Mouse (Mus musculus): Measurements from ENCODE around the gene Cabin1. TPM values are rescaled to one million over a fixed set of nuclear protein-coding genes. Genes with fewer than 3 reads are reported as not detected.
A peak's percentile ranks its signal among the peaks of the same experiment; 100 is the strongest.

Cabin1 gene
- polyA plus RNA-seq, 1 experiment = 39.0 TPM

DNA sequence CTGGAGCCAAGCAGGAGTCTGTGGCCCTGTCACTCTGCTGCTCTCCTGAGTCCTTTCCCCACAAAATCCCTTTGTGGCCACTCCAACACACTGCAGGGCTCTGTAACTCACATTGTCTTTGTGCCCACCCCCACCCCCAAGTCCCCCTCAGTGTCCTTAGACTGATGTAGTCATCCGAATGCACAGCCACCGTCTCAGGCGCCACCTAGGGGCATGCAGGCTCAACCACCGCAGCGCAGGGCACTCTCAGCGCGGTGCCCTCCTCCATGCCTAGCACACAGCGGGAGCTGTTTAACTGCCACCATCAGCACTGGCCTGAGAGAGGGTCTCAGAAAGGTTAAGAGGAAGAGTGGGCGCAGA is 55.5 kb downstream of the Cabin1 start:
- Histone ChIP-seq H3K4me3 (ENCODE audit: low read depth, low read length) (no peak overlapping the region), H3K4me1 (ENCODE audit: control insufficient read depth, insufficient read depth, insufficient read length, low read length) (no peaks in the 10 kb centered on the region; the same call in 1 of the 2 replicates), H3K27me3 (ENCODE audit: control insufficient read depth, insufficient read depth, low read length) (no peaks in the 10 kb centered on the region), H3K36me3 (ENCODE audit: control insufficient read depth, insufficient read depth, low read length) (peaks cover 65% of the 10 kb centered on the region), H3K27ac (ENCODE audit: insufficient read depth, low read depth, low read length) (no peak overlapping the region)
- 0 out of 2 replicates have a peak, but pooled peaks have one; percentile 18 for TF ChIP-seq CTCF (IDR thresholded peaks at IDR 0.05; ENCODE audit: extremely low read depth, insufficient read length, insufficient replicate concordance, low read depth, low read length)
- TF ChIP-seq POLR2A (IDR thresholded peaks at IDR 0.05; ENCODE audit: low read depth, low read length) = no peak
- 61% methylated on average over 9 of the region's 9 CpGs for WGBS

DNA sequence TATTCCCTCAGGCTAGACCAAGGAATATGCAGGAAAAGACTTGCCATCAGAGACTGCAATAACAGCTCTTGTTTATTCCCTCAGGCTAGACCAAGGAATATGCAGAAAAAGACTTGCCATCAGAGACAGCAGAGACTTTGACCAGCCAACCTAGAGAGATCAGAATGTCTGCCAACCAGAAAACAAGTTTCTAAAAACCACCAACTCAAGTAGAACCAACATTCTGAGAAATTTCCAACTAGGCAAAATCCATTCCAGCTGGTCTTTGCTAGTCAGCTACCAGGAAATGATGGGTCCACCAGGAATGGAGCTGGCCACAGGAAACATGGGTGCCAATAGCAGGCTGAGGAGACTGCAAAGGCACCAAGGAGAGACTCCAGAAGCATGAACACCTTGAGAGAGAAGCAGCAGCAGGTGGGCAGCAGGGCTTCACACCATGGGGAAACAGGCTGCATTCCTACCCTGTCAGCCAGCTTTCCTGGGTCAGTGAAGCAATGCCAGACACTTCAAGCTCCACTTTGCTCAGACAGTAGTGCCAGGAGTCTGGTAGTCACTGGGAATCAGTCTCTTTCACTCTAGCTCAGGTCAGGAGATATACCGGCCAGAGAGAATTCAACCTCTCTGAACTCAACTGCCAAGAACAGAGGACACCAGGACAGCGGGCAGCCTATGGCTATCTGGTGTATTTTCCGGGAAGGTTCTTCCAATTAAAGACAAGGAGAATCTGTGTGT is 56.1 kb downstream of the Cabin1 start:
- TF ChIP-seq POLR2A (IDR thresholded peaks at IDR 0.05; ENCODE audit: low read depth, low read length) = no peak
- TF ChIP-seq CTCF (IDR thresholded peaks at IDR 0.05; ENCODE audit: extremely low read depth, insufficient read length, insufficient replicate concordance, low read depth, low read length) = no peak
- Histone ChIP-seq H3K27ac (ENCODE audit: insufficient read depth, low read depth, low read length) (no peak overlapping the region), H3K4me3 (ENCODE audit: low read depth, low read length) (no peak overlapping the region), H3K4me1 (ENCODE audit: control insufficient read depth, insufficient read depth, insufficient read length, low read length) (no peaks in the 10 kb centered on the region; the same call in 1 of the 2 replicates), H3K36me3 (ENCODE audit: control insufficient read depth, insufficient read depth, low read length) (peaks cover 62% of the 10 kb centered on the region), H3K27me3 (ENCODE audit: control insufficient read depth, insufficient read depth, low read length) (no peaks in the 10 kb centered on the region)
- 97% methylated on average over 3 of the region's 3 CpGs for WGBS

DNA sequence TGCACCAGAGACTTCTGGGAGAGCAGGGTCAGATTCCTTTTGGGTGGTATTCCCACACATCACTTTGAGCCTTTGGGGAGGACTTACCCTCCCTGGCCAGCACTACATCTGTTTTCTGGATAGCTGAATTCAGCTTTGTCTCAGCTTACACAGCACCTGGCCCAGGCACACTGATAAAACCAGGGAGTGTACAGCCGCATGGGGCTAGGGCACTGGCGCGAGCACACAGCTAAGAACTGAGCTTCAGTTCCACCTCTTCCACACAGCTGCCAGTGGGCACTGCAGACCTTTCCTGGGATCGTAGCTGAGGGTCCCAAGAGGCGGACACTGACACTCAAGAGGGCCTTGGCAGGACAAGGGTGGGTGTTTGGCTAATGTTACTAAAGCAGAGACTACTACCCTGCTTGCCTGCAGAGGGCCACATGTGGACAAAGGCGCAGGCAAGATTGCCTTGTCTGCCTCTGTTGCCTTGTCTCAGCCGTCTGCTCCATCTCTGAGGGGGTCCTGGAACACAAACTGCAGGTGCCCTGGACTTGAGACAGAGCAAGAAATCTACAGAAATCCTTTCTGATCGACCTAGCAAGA is 57.4 kb downstream of the Cabin1 start:
- Histone ChIP-seq H3K27me3 (ENCODE audit: control insufficient read depth, insufficient read depth, low read length) (no peaks in the 10 kb centered on the region), H3K27ac (ENCODE audit: insufficient read depth, low read depth, low read length) (no peak overlapping the region), H3K4me3 (ENCODE audit: low read depth, low read length) (no peak overlapping the region), H3K4me1 (ENCODE audit: control insufficient read depth, insufficient read depth, insufficient read length, low read length) (no peaks in the 10 kb centered on the region; the same call in 1 of the 2 replicates), H3K36me3 (ENCODE audit: control insufficient read depth, insufficient read depth, low read length) (peaks cover 51% of the 10 kb centered on the region)
- no peak for TF ChIP-seq CTCF (IDR thresholded peaks at IDR 0.05; ENCODE audit: extremely low read depth, insufficient read length, insufficient replicate concordance, low read depth, low read length)
- no peak for TF ChIP-seq POLR2A (IDR thresholded peaks at IDR 0.05; ENCODE audit: low read depth, low read length)
- WGBS = 77% methylated on average over 8 of the region's 8 CpGs

DNA sequence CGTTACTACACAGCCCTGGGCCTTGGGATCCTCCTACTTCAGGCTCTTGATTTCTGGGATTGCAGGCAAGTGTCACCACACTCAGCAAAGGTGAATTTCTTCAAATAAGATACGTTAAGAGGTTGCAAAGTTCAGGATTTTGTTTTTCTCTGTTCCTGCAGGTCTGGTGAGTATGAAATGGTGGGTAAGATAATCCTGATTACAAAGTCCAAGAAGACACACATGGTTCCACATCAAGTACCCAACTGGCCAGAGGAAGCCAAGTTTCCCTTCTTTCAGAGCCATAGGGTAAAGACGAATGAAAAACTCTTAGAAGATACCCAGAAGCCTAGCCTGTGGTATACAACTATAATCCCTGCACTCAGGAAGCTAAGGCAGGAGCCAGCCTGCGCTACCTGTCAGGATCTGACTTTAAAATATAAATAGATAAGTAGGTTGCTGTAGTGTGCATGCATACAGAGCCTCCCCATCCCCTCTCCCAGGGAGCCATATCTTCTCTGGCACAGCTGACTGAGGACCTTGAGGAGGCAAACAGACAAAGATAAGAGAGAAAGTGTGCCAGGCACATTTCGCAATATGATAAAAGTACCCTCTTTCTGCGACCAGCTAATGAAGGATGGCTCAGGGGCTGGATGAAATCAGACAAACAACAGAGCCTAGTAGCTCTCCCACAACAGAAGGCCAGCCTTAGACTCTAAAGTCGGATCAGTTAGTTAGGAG is 58.3 kb downstream of the Cabin1 start:
- Histone ChIP-seq H3K27me3 (ENCODE audit: control insufficient read depth, insufficient read depth, low read length) (no peaks in the 10 kb centered on the region), H3K4me1 (ENCODE audit: control insufficient read depth, insufficient read depth, insufficient read length, low read length) (no peaks in the 10 kb centered on the region; the same call in 1 of the 2 replicates), H3K4me3 (ENCODE audit: low read depth, low read length) (no peak overlapping the region), H3K27ac (ENCODE audit: insufficient read depth, low read depth, low read length) (no peak overlapping the region), H3K36me3 (ENCODE audit: control insufficient read depth, insufficient read depth, low read length) (peaks cover 45% of the 10 kb centered on the region)
- TF ChIP-seq CTCF (IDR thresholded peaks at IDR 0.05; ENCODE audit: extremely low read depth, insufficient read length, insufficient replicate concordance, low read depth, low read length) (no peak), POLR2A (IDR thresholded peaks at IDR 0.05; ENCODE audit: low read depth, low read length) (no peak)
- 72% methylated on average over 7 of the region's 7 CpGs for WGBS

DNA sequence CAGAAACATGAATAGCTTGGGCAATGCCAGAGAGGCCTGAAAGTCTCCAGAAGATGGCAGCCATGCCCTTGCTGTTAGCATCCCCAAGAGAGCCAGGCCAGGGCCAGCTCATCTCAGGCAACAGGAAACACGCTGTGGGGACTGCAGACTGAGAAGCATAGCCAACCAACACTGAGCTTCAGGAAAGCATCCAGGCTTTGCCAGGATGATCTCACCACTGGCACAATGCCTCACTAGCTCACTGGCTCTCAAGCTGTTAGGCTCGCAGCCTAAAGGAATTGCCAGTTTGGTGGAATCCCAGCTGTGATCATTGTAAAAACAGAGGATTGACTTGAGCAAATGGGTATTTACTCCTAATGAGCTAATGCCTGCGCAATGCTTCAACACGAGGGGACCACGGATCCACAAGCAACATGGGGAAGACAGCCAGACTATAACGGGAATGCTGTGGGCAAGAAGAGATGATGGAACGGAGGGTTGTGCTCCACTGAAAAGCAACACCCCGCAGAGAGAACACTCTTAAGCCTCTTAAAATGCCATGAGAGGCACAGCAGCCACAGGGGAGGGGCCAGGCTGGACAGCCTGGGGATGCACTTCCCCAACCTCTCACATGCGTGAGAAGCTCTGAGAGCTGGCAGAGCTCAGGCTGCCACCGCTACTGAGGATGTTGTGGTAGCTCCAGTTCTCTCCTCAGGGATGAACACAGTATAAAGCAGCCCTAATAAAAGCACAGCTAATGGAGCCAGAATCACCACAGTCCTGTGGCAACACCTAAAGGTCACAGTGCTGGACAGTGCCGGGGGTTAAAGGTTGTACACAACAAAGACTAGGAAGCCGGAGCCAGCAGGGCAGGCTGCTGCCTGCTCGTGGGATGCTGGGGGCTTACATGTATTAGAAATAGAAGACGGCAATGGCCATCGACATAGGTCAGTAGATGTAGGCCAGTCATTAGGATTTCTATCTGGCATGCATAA is 59.6 kb downstream of the Cabin1 start:
- H3K27me3 ChIP-seq (ENCODE audit: control insufficient read depth, insufficient read depth, low read length) = no peaks in the 10 kb centered on the region
- H3K4me1 ChIP-seq (ENCODE audit: control insufficient read depth, insufficient read depth, insufficient read length, low read length) = no peaks in the 10 kb centered on the region; the same call in 1 of the 2 replicates
- WGBS = 78% methylated on average over 15 of the region's 15 CpGs
- peaks cover 44% of the 10 kb centered on the region for H3K36me3 ChIP-seq (ENCODE audit: control insufficient read depth, insufficient read depth, low read length)
- TF ChIP-seq POLR2A (IDR thresholded peaks at IDR 0.05; ENCODE audit: low read depth, low read length) (no peak), CTCF (IDR thresholded peaks at IDR 0.05; ENCODE audit: extremely low read depth, insufficient read length, insufficient replicate concordance, low read depth, low read length) (no peak)
- no peak overlapping the region for H3K4me3 ChIP-seq (ENCODE audit: low read depth, low read length)
- no peak overlapping the region; the same call in 1 of the 2 replicates for H3K27ac ChIP-seq (ENCODE audit: insufficient read depth, low read depth, low read length)

DNA sequence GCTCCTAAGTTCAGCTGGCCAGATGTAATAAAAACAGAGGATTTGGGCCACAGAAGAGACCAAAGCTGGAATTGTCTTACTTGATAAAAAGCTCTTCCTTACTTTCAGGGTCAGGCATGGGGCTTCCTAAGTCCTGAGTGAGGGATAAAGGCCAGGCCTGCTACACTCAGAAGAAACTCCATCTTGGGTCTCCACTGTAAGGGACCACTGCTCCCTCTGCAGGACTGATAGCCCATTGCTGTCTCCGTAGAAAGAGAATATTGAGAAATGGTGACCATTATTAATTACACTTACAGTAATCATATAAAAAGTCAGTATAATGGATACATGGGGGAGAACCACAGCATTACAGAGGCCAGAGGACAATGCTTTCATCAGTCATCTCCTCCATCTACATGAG is 60.6 kb downstream of the Cabin1 start:
- Histone ChIP-seq H3K36me3 (ENCODE audit: control insufficient read depth, insufficient read depth, low read length) (peaks cover 44% of the 10 kb centered on the region), H3K4me1 (ENCODE audit: control insufficient read depth, insufficient read depth, insufficient read length, low read length) (no peaks in the 10 kb centered on the region; the same call in 1 of the 2 replicates), H3K27me3 (ENCODE audit: control insufficient read depth, insufficient read depth, low read length) (no peaks in the 10 kb centered on the region), H3K27ac (ENCODE audit: insufficient read depth, low read depth, low read length) (no peak overlapping the region), H3K4me3 (ENCODE audit: low read depth, low read length) (no peak overlapping the region)
- TF ChIP-seq POLR2A (IDR thresholded peaks at IDR 0.05; ENCODE audit: low read depth, low read length) (no peak), CTCF (IDR thresholded peaks at IDR 0.05; ENCODE audit: extremely low read depth, insufficient read length, insufficient replicate concordance, low read depth, low read length) (no peak)
- WGBS = 75% methylated on average over 1 of the region's 1 CpGs
